Mouse (Mus musculus): ENCODE measurements around the gene Adprm. TPM values are rescaled to one million over a fixed set of nuclear protein-coding genes. Genes with fewer than 3 reads are reported as not detected.

The Adprm gene
- total and polyA plus RNA-seq, 3 experiments: 31.2 to 53.8 (median 43.4) TPM

- peaks cover 29% of the 10 kb centered on the region for H3K27me3 ChIP-seq (replicated peaks)
- H3K4me3 ChIP-seq (replicated peaks in 1 of 3; ENCODE audit: low read depth in 2 of 3, low read length in 2 of 3, poor library complexity in 1 of 3): no peak overlapping the region
- dilution Hi-C loops (cut with MboI; ENCODE audit: extremely low pct_ligation_motif_present, extremely low pct_unique_long_range_greater_than_20kb, low sequenced_read_pairs): no loop called here
- H3K27ac ChIP-seq (ENCODE audit: insufficient read depth, low read depth): no peak overlapping the region
- no peak for TF ChIP-seq IRF4 (IDR thresholded peaks at IDR 0.05; ENCODE audit: low read depth, low read length)
- TF ChIP-seq MAZ (IDR thresholded peaks at IDR 0.05; ENCODE audit: low read depth, low read length): peak; percentile 98
- TF ChIP-seq CHD2 (IDR thresholded peaks at IDR 0.05; ENCODE audit: low read length): no peak
- TF ChIP-seq NELFE (IDR thresholded peaks at IDR 0.05; ENCODE audit: low read depth, low read length): peak; percentile 78; the same call in 1 of the 2 replicates
- no peak for TF ChIP-seq MAFK (IDR thresholded peaks at IDR 0.05; ENCODE audit: insufficient replicate concordance, low read length)
- no peak for TF ChIP-seq MXI1 (IDR thresholded peaks at IDR 0.05; ENCODE audit: low read depth, low read length)
- TF ChIP-seq RAD21 (IDR thresholded peaks at IDR 0.05; ENCODE audit: low read depth, low read length): peak; percentile 35
- peak; percentile 78 for TF ChIP-seq SMC3 (IDR thresholded peaks at IDR 0.05; ENCODE audit: low read depth, low read length)
- TF ChIP-seq ETS1 (conservative IDR thresholded peaks at IDR 0.05; ENCODE audit: low read depth, low read length): no peak
- TF ChIP-seq MYC (IDR thresholded peaks at IDR 0.05; ENCODE audit: low read depth, low read length): no peak
- TF ChIP-seq MAX (IDR thresholded peaks at IDR 0.05; ENCODE audit: low read length): no peak
- no peak for TF ChIP-seq RCOR1 (conservative IDR thresholded peaks at IDR 0.05; ENCODE audit: low read depth, low read length)
- no peak for TF ChIP-seq UBTF (IDR thresholded peaks at IDR 0.05; ENCODE audit: low read depth, low read length)
- no peak for TF ChIP-seq MEF2A (IDR thresholded peaks at IDR 0.05; ENCODE audit: borderline replicate concordance, low read depth, low read length)
- no peak for TF ChIP-seq JUND (conservative IDR thresholded peaks at IDR 0.05; ENCODE audit: low read depth, low read length)
- TF ChIP-seq NRF1 (IDR thresholded peaks at IDR 0.05; ENCODE audit: low read depth, low read length): no peak
- no peak for TF ChIP-seq POLR2AphosphoS2 (IDR thresholded peaks at IDR 0.05; ENCODE audit: low read depth, low read length)
- TF ChIP-seq ZKSCAN1 (IDR thresholded peaks at IDR 0.05; ENCODE audit: borderline replicate concordance, low read depth, low read length): no peak
- peak; percentile 67 to 99 for TF ChIP-seq CTCF (conservative IDR thresholded peaks at IDR 0.05 in 1 of 2, IDR thresholded peaks at IDR 0.05 in 1 of 2; ENCODE audit: low read depth in 2 of 2, low read length in 2 of 2)
- no peak for TF ChIP-seq ZC3H11A (IDR thresholded peaks at IDR 0.05; ENCODE audit: low read depth, low read length)
- 0 out of 2 replicates have a peak, but pooled peaks have one; percentile 25 for TF ChIP-seq TCF12 (IDR thresholded peaks at IDR 0.05; ENCODE audit: low read depth, low read length)
- TF ChIP-seq ZNF384 (IDR thresholded peaks at IDR 0.05; ENCODE audit: low read depth, low read length): no peak
- no peak for TF ChIP-seq USF1 (IDR thresholded peaks at IDR 0.05; ENCODE audit: low read depth, low read length)
- no peak for TF ChIP-seq JUN (IDR thresholded peaks at IDR 0.05; ENCODE audit: insufficient read depth, low read depth, low read length)
- no peaks in the 10 kb centered on the region for H3K36me3 ChIP-seq (replicated peaks in 1 of 2; ENCODE audit: control insufficient read depth in 1 of 2, insufficient read depth in 1 of 2, low read length in 1 of 2)
- H3K9ac ChIP-seq (ENCODE audit: insufficient read depth, low read depth): no peak overlapping the region
- peaks cover 7 to 9% of the 10 kb centered on the region in 2 experiments for H3K4me1 ChIP-seq (ENCODE audit: control insufficient read depth in 1 of 2, insufficient read depth in 2 of 2)
- DNase-seq (ENCODE audit: extremely low read depth): peak; percentile 63
- in situ Hi-C loops (cut with MboI; ENCODE audit: low pct_ligation_motif_present, low pct_unique_long_range_greater_than_20kb, low sequenced_read_pairs): no loop called here
- H3K4me2 ChIP-seq (ENCODE audit: insufficient read depth, low read depth, poor library complexity, severe bottlenecking): no peak overlapping the region
- no peaks in the 10 kb centered on the region for H3K79me2 ChIP-seq (replicated peaks; ENCODE audit: control insufficient read depth, extremely low read depth, insufficient read depth, poor library complexity, severe bottlenecking)
- H3K9me3 ChIP-seq (replicated peaks; ENCODE audit: low read length): no peaks in the 10 kb centered on the region
These were observed 49.3 kb upstream of the Adprm start for GRCm38 (mm10) chr11:67101713-67102112.

All from CH12.LX (cell line).